In the genomic region with DNA sequence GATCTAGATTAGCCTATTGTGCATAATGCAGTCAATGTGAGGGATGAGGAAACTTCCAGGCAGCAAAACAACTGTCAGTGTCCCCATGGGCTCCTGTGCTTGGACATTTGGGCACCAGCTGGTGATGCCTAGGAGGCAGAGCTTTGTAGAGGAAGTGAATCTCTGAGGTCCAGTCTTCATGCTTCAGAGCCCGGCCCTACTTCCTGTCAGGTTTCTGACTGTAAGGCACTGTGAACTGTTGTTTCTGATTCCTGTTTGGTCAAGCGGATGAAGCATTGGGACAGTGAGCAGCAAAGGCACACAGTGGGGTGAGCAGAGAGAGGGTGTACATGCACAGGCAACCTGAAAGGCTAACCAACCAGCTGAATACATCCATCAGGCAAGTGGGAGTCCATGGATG, we compare ENCODE assay signal across 1 mouse cellular context.
TF ChIP-seq lines count a peak whose summit lies in the region.

No protein-coding gene starts in this region.

TF ChIP-seq in CH12.LX, 34 proteins besides CTCF, POLR2A, EP300 and RAD21 (continued from another document):
- no peak for TF ChIP-seq USF2 (conservative IDR thresholded peaks at IDR 0.05; ENCODE audit: low read depth, low read length)
- no peak for TF ChIP-seq ZC3H11A (IDR thresholded peaks at IDR 0.05; ENCODE audit: low read depth, low read length)
- no peak for TF ChIP-seq ZMIZ1 (IDR thresholded peaks at IDR 0.05; ENCODE audit: low read depth, low read length)
- TF ChIP-seq SIN3A (IDR thresholded peaks at IDR 0.05; ENCODE audit: low read length), result no peak
- no peak for TF ChIP-seq SMC3 (IDR thresholded peaks at IDR 0.05; ENCODE audit: low read depth, low read length)
- no peak for TF ChIP-seq ZKSCAN1 (IDR thresholded peaks at IDR 0.05; ENCODE audit: borderline replicate concordance, low read depth, low read length)
